Mouse (Mus musculus): ENCODE measurements around the gene Trmt10a.
A peak's percentile ranks its signal among the peaks of the same experiment; 100 is the strongest.

The Trmt10a gene

GRCm38 (mm10) chr3:138143315-138144059, at the start of gene Trmt10a:
Gene Trmt10a, plus strand, starts transcription at chr3:138143448.
- peak; percentile 99 for DNase-seq

GRCm38 (mm10) chr3:138095301-138095700, 47.9 kb upstream of the Trmt10a start:
- no peak for DNase-seq

- peak; percentile 19 to 37 for DNase-seq
Measured at GRCm38 (mm10) chr3:138095718-138096117, 47.5 kb upstream of the Trmt10a start.

DNA sequence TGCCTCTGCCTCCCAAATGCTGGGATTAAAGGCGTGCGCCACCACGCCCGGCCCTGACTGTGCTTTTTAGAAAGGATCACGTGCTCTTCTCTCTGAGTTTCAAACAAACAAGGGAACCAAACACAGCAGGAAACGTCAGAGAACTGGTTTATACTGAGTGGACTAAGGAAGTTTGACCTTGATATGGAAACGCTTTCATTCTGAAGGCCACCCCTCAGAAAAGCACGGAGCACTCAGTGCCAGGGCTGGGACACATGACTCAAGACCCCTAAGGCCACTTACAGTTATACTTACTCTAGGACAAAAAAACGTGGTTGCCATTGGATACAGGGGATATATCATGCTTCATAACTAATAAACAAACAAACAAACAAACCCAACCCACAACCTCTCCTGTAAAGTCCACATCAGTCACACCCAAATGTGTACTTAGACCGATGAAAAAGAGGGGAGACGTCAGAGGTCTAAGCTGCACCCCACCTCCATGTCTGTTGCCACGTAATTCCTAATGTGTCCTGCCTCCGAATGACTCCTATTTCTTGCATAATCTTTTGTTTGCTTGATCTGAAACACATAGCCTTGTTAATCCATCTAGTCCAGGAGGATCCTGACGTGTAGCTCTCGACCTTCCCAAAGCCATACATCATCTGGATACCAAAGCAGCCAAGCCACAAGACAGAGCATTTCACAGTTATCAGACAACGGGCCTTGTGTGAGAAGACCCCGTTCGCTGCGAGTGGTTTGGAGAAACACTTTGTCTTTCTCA, 46.8 kb upstream of the Trmt10a start:
- DNase-seq: no peak

DNA sequence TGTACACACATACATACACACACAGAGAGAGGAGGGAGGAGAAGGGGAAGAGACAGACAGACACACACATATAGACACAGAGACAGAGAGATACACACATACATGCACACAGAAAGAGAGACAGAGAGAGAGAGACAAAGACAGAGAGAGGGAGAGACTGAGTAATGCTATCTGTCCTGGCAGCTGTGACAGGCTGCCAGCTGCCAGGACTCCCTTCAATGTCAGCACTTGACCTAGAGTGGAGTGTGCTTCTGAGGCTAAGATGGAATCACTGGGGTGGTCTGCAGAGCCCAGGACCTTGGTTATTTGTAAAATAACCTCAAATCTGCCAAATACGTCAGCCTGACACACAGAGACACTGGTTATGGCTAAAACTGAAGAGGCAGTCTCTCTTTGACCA, 45.5 kb upstream of the Trmt10a start:
- no peak for DNase-seq

DNA sequence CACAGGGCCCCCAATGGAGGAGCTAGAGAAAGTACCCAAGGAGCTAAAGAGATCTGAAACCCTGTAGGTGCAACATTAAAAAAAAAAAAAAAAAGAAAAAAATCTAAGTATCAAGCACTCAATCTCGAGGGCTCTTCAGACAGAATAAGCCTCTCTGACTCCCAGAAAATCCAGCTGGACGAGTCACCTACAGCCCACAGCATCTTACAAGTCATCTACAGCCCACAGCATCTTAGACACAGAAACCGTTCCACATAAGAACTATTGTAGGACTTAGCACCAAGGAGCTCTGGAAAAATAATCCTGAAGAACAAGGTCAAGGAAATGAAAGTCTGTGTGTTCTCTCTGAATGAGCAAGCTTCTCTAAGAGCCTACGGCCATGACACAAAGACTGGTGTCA, 41.3 kb upstream of the Trmt10a start:
- no peak for DNase-seq

DNA sequence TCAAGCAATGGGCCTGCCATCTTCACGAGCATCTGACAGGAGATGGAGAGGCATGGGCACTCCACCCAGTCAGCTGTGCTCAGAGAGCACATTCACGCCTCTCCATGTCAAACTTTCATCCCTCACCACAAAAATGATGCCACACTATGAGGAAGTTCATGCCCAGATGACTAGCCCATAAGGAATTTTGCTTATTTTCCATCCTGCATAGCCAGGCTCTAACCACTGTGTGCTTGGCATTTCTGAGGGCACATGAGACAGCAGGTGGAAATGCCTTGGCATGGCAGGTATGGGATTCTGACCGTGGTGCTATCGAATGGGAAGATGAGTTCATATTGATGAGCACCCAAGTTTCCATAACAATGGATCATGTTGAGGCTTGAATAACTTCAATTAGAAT, 39.6 kb upstream of the Trmt10a start:
- no peak for DNase-seq

DNA sequence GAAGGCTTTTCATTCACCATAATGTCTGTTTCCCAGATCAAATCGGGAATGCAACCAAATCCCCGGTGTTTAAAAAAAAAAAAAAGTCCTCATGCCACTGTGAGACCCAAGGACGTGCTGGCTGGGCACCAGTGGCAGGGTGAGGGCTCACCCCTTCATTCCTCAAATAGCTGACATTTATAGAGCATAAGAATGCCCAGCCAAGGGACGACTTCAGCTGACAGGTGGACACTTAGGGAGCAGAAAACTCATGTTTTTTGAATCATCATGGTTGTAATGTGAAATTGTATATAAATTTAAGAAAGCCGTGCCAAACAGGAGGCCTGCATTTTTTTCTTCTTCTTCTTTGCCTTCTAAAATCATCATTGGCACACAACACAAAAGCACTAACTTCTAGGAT, 38.2 kb upstream of the Trmt10a start:
- no peak for DNase-seq

GRCm38 (mm10) chr3:138106887-138107286, 36.4 kb upstream of the Trmt10a start:
- no peak for DNase-seq

DNA sequence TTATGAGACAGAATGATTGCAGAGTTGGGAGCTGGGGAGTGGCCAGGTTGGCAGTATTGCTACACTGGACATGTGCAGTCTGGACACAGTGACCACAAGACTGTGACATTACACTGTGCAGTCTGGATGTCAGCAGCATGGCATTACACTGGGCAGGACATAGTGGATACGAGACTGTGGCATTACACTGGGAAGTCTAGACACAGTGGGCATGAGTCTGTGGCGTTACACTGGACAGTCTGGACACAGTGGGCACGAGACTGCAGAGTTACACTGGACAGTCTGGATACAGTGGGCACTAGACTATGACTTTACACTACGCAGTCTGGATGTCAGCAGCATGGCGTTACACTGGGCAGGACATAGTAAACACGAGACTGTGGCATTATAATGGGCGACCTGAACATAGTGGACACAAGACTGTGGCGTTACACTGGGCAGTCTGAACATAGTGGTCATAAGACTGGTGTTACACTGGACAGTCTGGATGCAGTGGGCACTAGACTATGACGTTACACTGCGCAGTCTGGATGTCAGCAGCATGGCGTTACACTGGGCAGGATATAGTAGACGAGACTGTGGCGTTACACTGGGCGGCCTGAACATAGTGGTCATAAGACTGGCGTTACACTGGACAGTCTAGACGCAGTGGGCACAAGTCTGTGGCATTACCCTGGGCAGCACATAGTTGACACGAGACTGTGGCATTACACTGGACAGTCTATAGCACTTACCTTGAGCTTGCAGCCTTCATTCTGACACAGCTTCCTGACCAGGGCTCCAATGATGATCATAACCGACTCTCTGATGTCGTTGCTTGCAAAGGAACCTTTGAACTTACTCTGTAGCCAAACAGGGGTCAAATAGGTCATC, 32.1 kb upstream of the Trmt10a start:
- no peak for DNase-seq

GRCm38 (mm10) chr3:138114106-138114505, 29.1 kb upstream of the Trmt10a start:
- DNase-seq: no peak

DNA sequence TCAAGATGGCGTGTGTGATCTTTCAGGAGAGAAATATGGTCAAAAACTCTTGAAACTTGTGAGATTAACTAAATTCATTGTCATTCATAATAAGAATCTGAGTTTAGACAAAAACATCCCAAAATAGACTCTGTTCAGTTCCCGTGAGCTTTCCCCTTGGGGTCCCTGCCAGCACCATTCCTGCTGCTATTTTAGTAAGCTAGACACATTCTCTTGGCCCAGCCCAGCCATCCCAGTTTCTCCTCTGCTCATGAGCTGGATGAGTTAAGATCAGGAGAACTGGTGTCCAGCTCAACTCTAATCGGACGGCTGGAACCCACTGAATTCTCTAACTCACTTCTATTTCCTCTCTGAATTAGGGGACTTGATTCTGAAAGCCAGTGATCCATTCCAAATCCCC, 26.4 kb upstream of the Trmt10a start:
- no peak for DNase-seq

- DNase-seq: no peak
Measured at GRCm38 (mm10) chr3:138118392-138118791, 24.9 kb upstream of the Trmt10a start.

DNA sequence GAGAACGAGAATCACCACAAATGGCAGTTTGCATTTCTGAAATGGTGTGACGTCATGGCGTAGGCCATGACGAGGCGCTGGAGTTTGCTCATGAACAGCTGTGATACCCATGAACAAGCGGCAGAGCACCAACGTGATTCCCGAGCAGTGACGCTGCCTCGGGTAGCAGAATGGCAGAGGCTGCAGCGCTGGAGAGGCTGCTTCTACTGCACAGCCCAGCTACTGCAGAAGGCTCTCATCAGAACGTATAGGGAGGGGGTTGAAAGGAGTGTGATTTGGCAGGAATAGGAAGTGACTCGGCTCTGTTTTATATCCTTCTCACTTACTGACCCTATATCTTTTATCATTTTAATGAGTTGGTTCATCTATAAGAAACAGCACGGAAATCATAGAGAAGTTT, 24.4 kb upstream of the Trmt10a start:
- DNase-seq: no peak

DNA sequence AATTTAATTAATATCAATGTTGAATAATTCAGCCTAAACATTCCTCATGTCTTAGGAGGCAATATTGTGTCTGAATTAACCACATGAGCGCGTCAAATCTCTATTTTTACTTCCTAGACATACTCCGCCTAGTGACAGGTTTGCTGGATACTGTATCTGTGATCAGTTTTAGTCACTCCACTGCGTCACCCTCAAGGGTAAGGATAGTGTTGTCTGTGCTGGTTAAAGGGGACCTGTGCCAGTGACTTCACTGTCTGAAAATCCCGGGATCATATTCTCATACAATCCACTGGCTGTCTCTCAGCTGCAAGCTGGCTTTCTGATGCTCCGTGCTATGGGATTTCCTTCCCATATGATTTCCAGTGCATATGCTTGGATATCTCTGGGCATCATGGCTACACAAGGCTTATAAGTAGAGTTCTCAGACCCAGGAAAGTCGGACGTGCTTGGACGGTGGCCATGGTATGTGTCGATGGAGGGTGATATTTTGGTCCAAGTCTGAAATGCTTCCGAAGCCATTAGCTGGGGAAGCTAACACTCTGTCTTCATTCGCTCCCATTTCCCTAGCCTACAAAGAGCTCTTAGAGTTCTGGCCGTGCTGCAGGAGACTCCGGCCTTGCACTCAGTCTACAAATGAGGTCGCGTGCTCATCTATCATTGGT, 23.7 kb upstream of the Trmt10a start:
- DNase-seq: no peak

- DNase-seq: no peak
Measured at GRCm38 (mm10) chr3:138121461-138121860, 21.8 kb upstream of the Trmt10a start.

DNA sequence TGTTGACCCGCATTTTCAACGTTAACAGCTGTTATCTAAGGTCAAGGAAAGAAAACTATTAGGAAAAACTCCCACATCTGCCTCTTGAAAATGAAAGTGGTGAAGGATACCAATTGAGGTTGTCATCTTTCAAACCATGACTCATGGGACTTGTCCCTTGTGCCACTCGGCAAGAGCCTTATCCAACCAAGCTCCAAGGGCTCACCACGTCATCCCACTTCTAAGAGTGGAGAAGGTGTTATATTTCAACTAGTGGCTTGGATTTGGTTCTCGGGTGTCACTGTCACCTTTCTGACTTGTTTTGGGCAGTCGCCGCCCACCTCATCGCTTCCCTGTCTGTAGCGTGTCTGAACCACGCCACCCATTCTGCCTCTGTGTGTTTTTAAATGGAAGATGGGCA, 19.4 kb upstream of the Trmt10a start:
- no peak for DNase-seq

- DNase-seq: no peak
Measured at GRCm38 (mm10) chr3:138129110-138129509, 14.1 kb upstream of the Trmt10a start.

- DNase-seq: no peak
Measured at GRCm38 (mm10) chr3:138130692-138131091, 12.6 kb upstream of the Trmt10a start.

DNA sequence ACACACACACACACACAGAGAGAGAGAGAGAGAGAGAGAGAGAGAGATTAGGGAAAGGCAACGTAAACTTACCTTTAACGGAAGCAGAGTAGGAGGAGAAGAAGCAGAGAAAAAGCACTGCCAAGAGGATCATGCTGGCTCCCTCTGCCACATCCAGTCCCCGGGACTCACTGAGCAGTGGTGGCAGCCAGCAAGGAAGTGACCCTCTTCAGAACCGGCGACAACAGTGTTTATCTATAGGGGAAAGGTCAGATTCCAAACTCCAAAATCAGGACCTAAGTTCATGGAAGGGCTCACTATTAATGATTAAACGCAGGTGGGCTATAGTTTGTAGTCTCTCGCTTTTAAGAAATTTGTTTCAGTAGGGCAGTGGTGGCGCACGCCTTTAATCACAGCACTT, 12.1 kb upstream of the Trmt10a start:
- no peak for DNase-seq

GRCm38 (mm10) chr3:138133463-138133862, 9.8 kb upstream of the Trmt10a start:
- no peak for DNase-seq

- no peak for DNase-seq
Measured at GRCm38 (mm10) chr3:138133916-138134315, 9.3 kb upstream of the Trmt10a start.

- no peak for DNase-seq
Measured at GRCm38 (mm10) chr3:138134528-138134927, 8.7 kb upstream of the Trmt10a start.
